ENCODE assay signal across 31 mouse cellular contexts in the genomic region with DNA sequence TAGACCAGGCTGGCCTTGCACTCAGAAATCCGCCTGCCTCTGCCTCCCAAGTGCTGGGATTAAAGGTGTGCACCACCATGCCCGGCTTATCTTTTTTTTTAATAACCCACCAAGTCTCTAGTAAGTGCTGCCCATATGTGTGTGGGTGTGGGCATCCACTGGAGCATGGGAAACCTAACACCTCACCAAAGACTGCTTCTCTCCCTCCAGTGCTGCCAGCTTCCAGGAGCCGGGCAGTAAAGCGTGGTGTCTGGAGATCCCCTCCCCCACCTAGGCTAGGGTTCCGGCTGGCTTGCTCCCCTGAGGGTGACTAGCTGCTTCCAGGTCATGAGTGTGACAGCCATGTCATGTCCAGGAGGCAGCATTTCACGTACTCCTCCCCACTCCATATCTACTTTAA.
"Had no signal": no experiment of that assay in that cellular context is flagged by ENCODE, and none has a peak within 500 bp of the region (broad histone marks: within the 10 kb centered on the region; RNA-seq: fewer than 3 reads in every experiment).

No protein-coding gene starts in this region.

- H3K9ac ChIP-seq: heart, embryonic 12.5 days; heart, embryonic 13.5 days; heart, embryonic 15.5 days; hindbrain, embryonic 12.5 days; hindbrain, embryonic 13.5 days; hindbrain, embryonic 14.5 days; hindbrain, embryonic 15.5 days; intestine, embryonic 15.5 days had no signal

- H3K4me2 ChIP-seq: heart, embryonic 11.5 days; heart, embryonic 12.5 days; heart, embryonic 13.5 days; heart, embryonic 15.5 days; hindbrain, embryonic 12.5 days; hindbrain, embryonic 13.5 days; hindbrain, embryonic 14.5 days; hindbrain, embryonic 15.5 days; intestine, embryonic 15.5 days had no signal

- H3K27ac ChIP-seq: heart, adult 2 months; heart, embryonic 10.5 days; heart, embryonic 13.5 days; heart, embryonic 15.5 days; hindbrain, embryonic 10.5 days; hindbrain, embryonic 12.5 days; hindbrain, embryonic 13.5 days; hindbrain, embryonic 14.5 days; hindbrain, embryonic 15.5 days; hindbrain, postnatal 0 days; intestine, embryonic 15.5 days; layer of hippocampus, adult 2 months; left cerebral cortex, adult 2 months had no signal

- H3K27me3 ChIP-seq: heart, embryonic 12.5 days; heart, embryonic 13.5 days; heart, embryonic 15.5 days; hindbrain, embryonic 12.5 days; hindbrain, embryonic 13.5 days; hindbrain, embryonic 15.5 days; intestine, embryonic 15.5 days had no signal

- H3K9me3 ChIP-seq: heart, embryonic 10.5 days; heart, embryonic 12.5 days; heart, embryonic 13.5 days; heart, embryonic 15.5 days; hindbrain, embryonic 10.5 days; hindbrain, embryonic 12.5 days; hindbrain, embryonic 13.5 days; hindbrain, embryonic 15.5 days; intestine, embryonic 15.5 days had no signal

- ATAC-seq: hindbrain, embryonic 16.5 days; hindbrain, postnatal 0 days; inflammation-experienced regulatory T-cells, adult 6 months; intestine, embryonic 15.5 days; intestine, embryonic 16.5 days; intestine, postnatal 0 days had no signal

- H3K4me1 ChIP-seq: heart, embryonic 10.5 days; heart, embryonic 12.5 days; heart, embryonic 13.5 days; heart, embryonic 15.5 days; hindbrain, embryonic 12.5 days; hindbrain, embryonic 13.5 days; hindbrain, embryonic 15.5 days; intestine, embryonic 15.5 days had no signal

- H3K4me3 ChIP-seq: heart, adult 2 months; heart, embryonic 10.5 days; heart, embryonic 12.5 days; heart, embryonic 13.5 days; heart, embryonic 15.5 days; hindbrain, embryonic 10.5 days; hindbrain, embryonic 12.5 days; hindbrain, embryonic 13.5 days; hindbrain, embryonic 15.5 days; intestine, embryonic 15.5 days; layer of hippocampus, adult 2 months; left cerebral cortex, adult 2 months had no signal

- DNase-seq: heart, adult 18-20 months; heart, adult 2 months; heart, postnatal 10 days; heart, postnatal 14 days; heart, postnatal 36 days; heart, postnatal 4 days; kidney, adult 11 months; kidney, adult 2 months; kidney, adult 8-10 months; kidney, postnatal 14 days; kidney, postnatal 36 days; layer of hippocampus, adult 9-11 months; layer of hippocampus, postnatal 36 days had no signal
